Mouse (Mus musculus) bone marrow, adult 2 months (tissue): Measurements from ENCODE around the gene Dlg1.

Source experiments
- CTCF ChIP-seq: fragments of 200-500 bp; IDR thresholded peaks from 2 replicates; pipeline ENCODE4 v1.5.1; 2011; ENCODE audit warnings: low read length, control low read depth; ENCODE audit not compliant: control insufficient read depth, insufficient read depth
- POLR2A ChIP-seq: fragments of 200-500 bp; IDR thresholded peaks from 2 replicates; pipeline ENCODE4 v1.6.1; 2011; ENCODE audit warnings: low read depth, mild to moderate bottlenecking, control low read depth, low read length, borderline replicate concordance; ENCODE audit not compliant: control insufficient read depth

DNA sequence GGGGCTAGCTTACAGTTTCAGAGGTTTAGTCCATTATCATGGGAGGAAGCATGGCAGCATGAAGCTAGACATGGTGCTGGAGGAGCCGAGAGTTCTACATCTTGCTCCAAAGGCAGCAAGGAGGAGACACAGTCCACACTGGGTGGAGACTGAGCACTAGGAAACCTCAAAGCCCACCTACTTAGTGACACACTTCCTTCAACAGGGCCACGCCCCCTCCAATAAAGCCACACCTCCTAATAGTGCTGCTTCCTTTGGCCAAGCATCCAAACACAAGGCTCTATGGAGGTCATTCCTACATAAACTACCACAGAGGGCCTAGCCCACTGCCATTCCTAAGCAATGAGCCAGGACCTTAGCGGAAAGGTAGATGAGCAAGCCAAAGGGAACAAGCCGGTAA is 32.9 kb upstream of the Dlg1 start:
- TF ChIP-seq POLR2A (no peak), CTCF (no peak)
